Mouse (Mus musculus): ENCODE data around the gene Chpf. TPM values are rescaled to one million over a fixed set of nuclear protein-coding genes. Genes with fewer than 3 reads are reported as not detected.

Chpf gene
- total and polyA plus RNA-seq, 2 experiments from 2014 or later: 19.3 to 47.7 TPM

GRCm38 (mm10) chr1:75503651-75503980 lies 24.5 kb upstream of the Chpf start:
- no peak for TF ChIP-seq EP300 (IDR thresholded peaks at IDR 0.05; ENCODE audit: low read depth)
- no peak for TF ChIP-seq CTCF (IDR thresholded peaks at IDR 0.05; ENCODE audit: low read depth)
- WGBS: 54% methylated on average over 23 of the region's 23 CpGs
- no peak for DNase-seq (ENCODE audit: low spot score)
- Histone ChIP-seq H3K36me3 (replicated peaks; ENCODE audit: control insufficient read depth, insufficient read depth, low read length) (peaks cover 46% of the 10 kb centered on the region), H3K27me3 (ENCODE audit: control insufficient read depth, insufficient read depth, low read length) (no peaks in the 10 kb centered on the region), H3K9me3 (replicated peaks; ENCODE audit: control insufficient read depth, low read length) (no peaks in the 10 kb centered on the region), H3K27ac (ENCODE audit: low read depth) (peak overlapping the region; percentile 98; the same call in 1 of the 2 replicates), H3K9ac (replicated peaks; ENCODE audit: low read depth, low read length) (no peak overlapping the region; the same call in 1 of the 2 replicates), H3K4me2 (ENCODE audit: low read depth, low read length) (peak overlapping the region; percentile 90), H3K4me1 (ENCODE audit: control insufficient read depth, insufficient read depth) (peaks cover 32% of the 10 kb centered on the region), H3K4me3 (ENCODE audit: low read depth, low read length) (peak overlapping the region; percentile 82)
- no peak for ATAC-seq (ENCODE audit: insufficient read depth, low read depth)

GRCm38 (mm10) chr1:75502945-75503650 lies 24.0 kb upstream of the Chpf start:
- peaks cover 52% of the 10 kb centered on the region for H3K36me3 ChIP-seq (replicated peaks; ENCODE audit: control insufficient read depth, insufficient read depth, low read length)
- H3K4me1 ChIP-seq (ENCODE audit: control insufficient read depth, insufficient read depth): peaks cover 32% of the 10 kb centered on the region
- WGBS: 74% methylated on average over 25 of the region's 25 CpGs
- no peak overlapping the region; the same call in 1 of the 2 replicates for H3K9ac ChIP-seq (replicated peaks; ENCODE audit: low read depth, low read length)
- no peak overlapping the region for H3K27ac ChIP-seq (ENCODE audit: low read depth)
- H3K4me3 ChIP-seq (ENCODE audit: low read depth, low read length): peak overlapping the region; percentile 82; the same call in 1 of the 2 replicates
- no peak for ATAC-seq (ENCODE audit: insufficient read depth, low read depth)
- no peaks in the 10 kb centered on the region for H3K9me3 ChIP-seq (replicated peaks; ENCODE audit: control insufficient read depth, low read length)
- TF ChIP-seq EP300 (IDR thresholded peaks at IDR 0.05; ENCODE audit: low read depth) (no peak), CTCF (IDR thresholded peaks at IDR 0.05; ENCODE audit: low read depth) (no peak)
- no peaks in the 10 kb centered on the region for H3K27me3 ChIP-seq (ENCODE audit: control insufficient read depth, insufficient read depth, low read length)
- peak overlapping the region; percentile 90 for H3K4me2 ChIP-seq (ENCODE audit: low read depth, low read length)
- no peak for DNase-seq (ENCODE audit: low spot score)

GRCm38 (mm10) chr1:75501905-75502304 lies 22.8 kb upstream of the Chpf start:
- Histone ChIP-seq H3K9ac (replicated peaks; ENCODE audit: low read depth, low read length) (no peak overlapping the region), H3K4me3 (ENCODE audit: low read depth, low read length) (no peak overlapping the region), H3K4me1 (ENCODE audit: control insufficient read depth, insufficient read depth) (peaks cover 26% of the 10 kb centered on the region), H3K9me3 (replicated peaks; ENCODE audit: control insufficient read depth, low read length) (no peaks in the 10 kb centered on the region), H3K27ac (ENCODE audit: low read depth) (no peak overlapping the region), H3K36me3 (replicated peaks; ENCODE audit: control insufficient read depth, insufficient read depth, low read length) (peaks cover 64% of the 10 kb centered on the region), H3K4me2 (ENCODE audit: low read depth, low read length) (no peak overlapping the region), H3K27me3 (ENCODE audit: control insufficient read depth, insufficient read depth, low read length) (no peaks in the 10 kb centered on the region)
- 91% methylated on average over 9 of the region's 9 CpGs for WGBS
- no peak for DNase-seq (ENCODE audit: low spot score)
- no peak for ATAC-seq (ENCODE audit: insufficient read depth, low read depth)
- no peak for TF ChIP-seq EP300 (IDR thresholded peaks at IDR 0.05; ENCODE audit: low read depth)
- TF ChIP-seq CTCF (IDR thresholded peaks at IDR 0.05; ENCODE audit: low read depth): no peak

GRCm38 (mm10) chr1:75499441-75499840 lies 20.3 kb upstream of the Chpf start:
- ATAC-seq (ENCODE audit: insufficient read depth, low read depth) (no peak), DNase-seq (ENCODE audit: low spot score) (no peak)
- H3K27ac ChIP-seq (ENCODE audit: low read depth): no peak overlapping the region
- peak; percentile 48 for TF ChIP-seq CTCF (IDR thresholded peaks at IDR 0.05; ENCODE audit: low read depth)
- no peak for TF ChIP-seq EP300 (IDR thresholded peaks at IDR 0.05; ENCODE audit: low read depth)
- no peaks in the 10 kb centered on the region for H3K27me3 ChIP-seq (ENCODE audit: control insufficient read depth, insufficient read depth, low read length)
- no peak overlapping the region for H3K4me3 ChIP-seq (ENCODE audit: low read depth, low read length)
- 75% methylated on average over 7 of the region's 7 CpGs for WGBS
- peaks cover 13% of the 10 kb centered on the region for H3K4me1 ChIP-seq (ENCODE audit: control insufficient read depth, insufficient read depth)
- peaks cover 83% of the 10 kb centered on the region for H3K36me3 ChIP-seq (replicated peaks; ENCODE audit: control insufficient read depth, insufficient read depth, low read length)
- H3K9ac ChIP-seq (replicated peaks; ENCODE audit: low read depth, low read length): no peak overlapping the region
- H3K9me3 ChIP-seq (replicated peaks; ENCODE audit: control insufficient read depth, low read length): no peaks in the 10 kb centered on the region
- H3K4me2 ChIP-seq (ENCODE audit: low read depth, low read length): no peak overlapping the region

- 74% methylated on average over 4 of the region's 4 CpGs for WGBS
- Histone ChIP-seq H3K4me3 (ENCODE audit: low read depth, low read length) (no peak overlapping the region), H3K27ac (ENCODE audit: low read depth) (no peak overlapping the region), H3K36me3 (replicated peaks; ENCODE audit: control insufficient read depth, insufficient read depth, low read length) (peaks cover 83% of the 10 kb centered on the region), H3K4me2 (ENCODE audit: low read depth, low read length) (no peak overlapping the region), H3K4me1 (ENCODE audit: control insufficient read depth, insufficient read depth) (peaks cover 8% of the 10 kb centered on the region), H3K9ac (replicated peaks; ENCODE audit: low read depth, low read length) (no peak overlapping the region), H3K9me3 (replicated peaks; ENCODE audit: control insufficient read depth, low read length) (no peaks in the 10 kb centered on the region), H3K27me3 (ENCODE audit: control insufficient read depth, insufficient read depth, low read length) (no peaks in the 10 kb centered on the region)
- ATAC-seq (ENCODE audit: insufficient read depth, low read depth): no peak
- TF ChIP-seq EP300 (IDR thresholded peaks at IDR 0.05; ENCODE audit: low read depth) (no peak), CTCF (IDR thresholded peaks at IDR 0.05; ENCODE audit: low read depth) (no peak)
- DNase-seq (ENCODE audit: low spot score): no peak
Measured at GRCm38 (mm10) chr1:75498897-75499296, 19.8 kb upstream of the Chpf start.
